Comparison of ENCODE assay signal across 1 mouse cellular context in genomic region chr10:18234560-18235401, GRCm38 (mm10).
A peak's percentile ranks its signal among the peaks of the same experiment; 100 is the strongest.
TF ChIP-seq lines count a peak whose summit lies in the region.

Gene Ccdc28a (minus strand): TSS chr10:18234998.

TF ChIP-seq in CH12.LX, 34 proteins besides CTCF, POLR2A, EP300 and RAD21 (continued from another document):
- TF ChIP-seq HCFC1 (IDR thresholded peaks at IDR 0.05; ENCODE audit: low read depth, low read length) (peak; percentile 85), MAX (IDR thresholded peaks at IDR 0.05; ENCODE audit: low read length) (no peak), BHLHE40 (IDR thresholded peaks at IDR 0.05; ENCODE audit: low read depth, low read length) (no peak)
TF ChIP-seq in CH12.LX: peak in this region for 9.
